Mouse (Mus musculus): Measurements from ENCODE around the gene Ssbp3. TPM values are rescaled to one million over a fixed set of nuclear protein-coding genes. Genes with fewer than 3 reads are reported as not detected.

Ssbp3 gene
- total RNA-seq, 1 experiment: 42.6 TPM

- no peak for DNase-seq (ENCODE audit: low read depth, low spot score)
- Histone ChIP-seq H3K9ac (ENCODE audit: insufficient read depth, low read depth, low read length, poor library complexity, severe bottlenecking) (peak overlapping the region; percentile 70; the same call in 1 of the 2 replicates), H3K4me3 (ENCODE audit: insufficient read depth in 1 of 2, low read depth in 1 of 2, low read length in 2 of 2, poor library complexity in 1 of 2, severe bottlenecking in 1 of 2) (peak overlapping the region; percentile 22 to 26), H3K27ac (ENCODE audit: insufficient read depth, low read depth, low read length, poor library complexity, severe bottlenecking) (peak overlapping the region; percentile 86), H3K36me3 (ENCODE audit: control insufficient read depth, insufficient read depth, low read length, poor library complexity, severe bottlenecking) (no peaks in the 10 kb centered on the region), H3K4me1 (ENCODE audit: control insufficient read depth in 2 of 2, insufficient read depth in 2 of 2, low read length in 2 of 2, poor library complexity in 1 of 2) (peaks cover 28 to 71% of the 10 kb centered on the region in 2 experiments), H3K9me3 (ENCODE audit: control insufficient read depth, insufficient read depth, low read depth, low read length) (no peaks in the 10 kb centered on the region)
- TF ChIP-seq HCFC1 (IDR thresholded peaks at IDR 0.05; ENCODE audit: borderline replicate concordance, insufficient read depth, low read length) (no peak), CHD2 (IDR thresholded peaks at IDR 0.05; ENCODE audit: low read depth, low read length) (no peak), ZNF384 (IDR thresholded peaks at IDR 0.05; ENCODE audit: low read depth, low read length) (no peak), ZC3H11A (IDR thresholded peaks at IDR 0.05; ENCODE audit: borderline replicate concordance, low read depth, low read length) (no peak), MAFK (IDR thresholded peaks at IDR 0.05; ENCODE audit: insufficient read depth, low read depth, low read length) (no peak)
- in situ Hi-C loops (cut with MboI; ENCODE audit: low sequenced_read_pairs in 2 of 2, unreplicated experiment in 2 of 2): no loop called here
These were observed 44.9 kb upstream of the Ssbp3 start for GRCm38 (mm10) chr4:106865415-106866110.

DNA sequence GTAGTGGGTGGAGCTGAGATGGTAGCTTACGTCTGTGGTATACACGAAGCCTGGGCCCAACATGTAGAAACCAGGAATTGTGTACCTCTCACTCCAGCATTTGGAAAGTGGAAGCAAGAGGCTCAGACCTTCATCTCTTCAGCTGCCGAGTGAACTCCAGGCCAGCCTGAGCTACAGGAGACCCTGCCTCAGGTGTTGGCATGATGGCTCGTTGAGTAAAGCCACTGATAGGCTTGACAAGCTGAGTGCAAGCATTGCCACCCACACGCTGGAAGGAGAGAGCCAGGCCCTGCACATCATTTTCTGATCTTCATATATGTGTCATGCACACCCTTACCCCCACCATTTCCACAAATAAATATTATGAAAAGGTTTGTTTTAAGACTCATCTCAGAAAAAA lies 44.1 kb upstream of the Ssbp3 start:
- Histone ChIP-seq H3K4me3 (ENCODE audit: insufficient read depth in 1 of 2, low read depth in 1 of 2, low read length in 2 of 2, poor library complexity in 1 of 2, severe bottlenecking in 1 of 2) (no peak overlapping the region), H3K9me3 (ENCODE audit: control insufficient read depth, insufficient read depth, low read depth, low read length) (no peaks in the 10 kb centered on the region), H3K9ac (ENCODE audit: insufficient read depth, low read depth, low read length, poor library complexity, severe bottlenecking) (peak overlapping the region; percentile 62; the same call in 1 of the 2 replicates), H3K36me3 (ENCODE audit: control insufficient read depth, insufficient read depth, low read length, poor library complexity, severe bottlenecking) (no peaks in the 10 kb centered on the region), H3K27ac (ENCODE audit: insufficient read depth, low read depth, low read length, poor library complexity, severe bottlenecking) (peak overlapping the region; percentile 86; the same call in 1 of the 2 replicates), H3K4me1 (ENCODE audit: control insufficient read depth in 2 of 2, insufficient read depth in 2 of 2, low read length in 2 of 2, poor library complexity in 1 of 2) (peaks cover 31 to 66% of the 10 kb centered on the region in 2 experiments)
- no peak for DNase-seq (ENCODE audit: low read depth, low spot score)
- TF ChIP-seq CHD2 (IDR thresholded peaks at IDR 0.05; ENCODE audit: low read depth, low read length): no peak
- no peak for TF ChIP-seq HCFC1 (IDR thresholded peaks at IDR 0.05; ENCODE audit: borderline replicate concordance, insufficient read depth, low read length)
- TF ChIP-seq MAFK (IDR thresholded peaks at IDR 0.05; ENCODE audit: insufficient read depth, low read depth, low read length): no peak
- TF ChIP-seq ZNF384 (IDR thresholded peaks at IDR 0.05; ENCODE audit: low read depth, low read length): no peak
- no peak for TF ChIP-seq ZC3H11A (IDR thresholded peaks at IDR 0.05; ENCODE audit: borderline replicate concordance, low read depth, low read length)
- in situ Hi-C loops (cut with MboI; ENCODE audit: low sequenced_read_pairs in 2 of 2, unreplicated experiment in 2 of 2): no loop called here

DNA sequence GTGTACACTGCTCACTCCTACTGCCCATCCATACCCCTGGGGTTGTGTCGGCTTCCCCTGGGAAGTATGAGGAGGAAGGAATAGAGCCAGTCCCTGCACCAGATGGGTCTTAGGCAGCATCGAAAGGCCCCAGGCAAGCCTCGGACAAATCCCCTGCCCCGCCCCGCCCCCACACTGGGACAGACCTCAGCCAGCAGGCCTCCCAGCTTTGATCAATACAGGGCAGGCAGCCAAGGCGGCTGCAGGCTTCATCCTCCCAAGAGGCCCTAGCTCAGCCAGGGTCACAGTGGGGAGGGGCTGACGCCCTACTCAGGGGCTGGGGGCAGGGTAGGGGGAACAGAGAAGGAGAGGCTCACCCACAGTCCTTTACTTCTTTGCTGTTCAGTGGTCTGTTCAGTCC lies 43.7 kb upstream of the Ssbp3 start:
- Histone ChIP-seq H3K27ac (ENCODE audit: insufficient read depth, low read depth, low read length, poor library complexity, severe bottlenecking) (peak overlapping the region; percentile 86; the same call in 1 of the 2 replicates), H3K4me1 (ENCODE audit: control insufficient read depth in 2 of 2, insufficient read depth in 2 of 2, low read length in 2 of 2, poor library complexity in 1 of 2) (peaks cover 28 to 62% of the 10 kb centered on the region in 2 experiments), H3K4me3 (ENCODE audit: insufficient read depth in 1 of 2, low read depth in 1 of 2, low read length in 2 of 2, poor library complexity in 1 of 2, severe bottlenecking in 1 of 2) (no peak overlapping the region), H3K9me3 (ENCODE audit: control insufficient read depth, insufficient read depth, low read depth, low read length) (no peaks in the 10 kb centered on the region), H3K36me3 (ENCODE audit: control insufficient read depth, insufficient read depth, low read length, poor library complexity, severe bottlenecking) (no peaks in the 10 kb centered on the region), H3K9ac (ENCODE audit: insufficient read depth, low read depth, low read length, poor library complexity, severe bottlenecking) (no peak overlapping the region; the same call in 1 of the 2 replicates)
- in situ Hi-C loops (cut with MboI; ENCODE audit: low sequenced_read_pairs in 2 of 2, unreplicated experiment in 2 of 2): no loop called here
- no peak for TF ChIP-seq HCFC1 (IDR thresholded peaks at IDR 0.05; ENCODE audit: borderline replicate concordance, insufficient read depth, low read length)
- TF ChIP-seq ZNF384 (IDR thresholded peaks at IDR 0.05; ENCODE audit: low read depth, low read length): no peak
- TF ChIP-seq MAFK (IDR thresholded peaks at IDR 0.05; ENCODE audit: insufficient read depth, low read depth, low read length): no peak
- TF ChIP-seq ZC3H11A (IDR thresholded peaks at IDR 0.05; ENCODE audit: borderline replicate concordance, low read depth, low read length): no peak
- TF ChIP-seq CHD2 (IDR thresholded peaks at IDR 0.05; ENCODE audit: low read depth, low read length): no peak
- DNase-seq (ENCODE audit: low read depth, low spot score): peak; percentile 75

DNA sequence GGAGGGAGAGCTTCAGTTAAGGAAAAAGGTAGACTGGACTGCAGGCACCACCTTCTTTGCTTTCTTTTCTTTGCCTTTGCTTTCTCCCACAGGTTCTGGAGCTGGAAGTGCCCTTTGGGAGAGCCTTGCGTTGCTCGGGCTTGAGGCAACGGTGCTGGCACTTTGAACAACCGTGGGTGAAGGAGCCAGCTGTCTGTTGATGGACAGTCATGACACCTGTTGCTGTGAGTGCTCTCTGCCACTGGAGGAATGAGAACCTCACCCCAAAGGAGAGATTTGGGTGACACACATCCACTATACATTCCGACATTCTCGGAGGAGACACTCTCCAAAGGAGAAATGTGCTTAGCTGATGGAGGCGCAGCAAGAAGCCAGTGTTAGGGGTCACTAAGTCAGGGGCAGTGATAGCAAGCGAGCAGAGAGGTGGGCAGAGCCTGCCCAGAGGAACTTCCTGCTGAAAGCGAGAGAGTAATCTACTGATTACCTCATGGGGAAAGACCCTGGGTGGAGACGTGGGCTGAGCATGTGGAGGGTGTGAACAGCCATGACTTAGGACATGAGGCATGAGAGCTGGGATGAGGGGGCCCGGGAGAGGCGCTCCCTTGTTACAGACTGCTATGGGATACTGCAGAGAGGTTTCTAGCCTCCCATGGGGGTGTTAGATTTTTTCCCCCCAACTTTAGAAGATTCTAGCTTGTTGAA lies 41.6 kb upstream of the Ssbp3 start:
- H3K9ac ChIP-seq (ENCODE audit: insufficient read depth, low read depth, low read length, poor library complexity, severe bottlenecking): peak overlapping the region; percentile 45; the same call in 1 of the 2 replicates
- H3K36me3 ChIP-seq (ENCODE audit: control insufficient read depth, insufficient read depth, low read length, poor library complexity, severe bottlenecking): no peaks in the 10 kb centered on the region
- no peak for DNase-seq (ENCODE audit: low read depth, low spot score)
- no peak overlapping the region for H3K4me3 ChIP-seq (ENCODE audit: insufficient read depth in 1 of 2, low read depth in 1 of 2, low read length in 2 of 2, poor library complexity in 1 of 2, severe bottlenecking in 1 of 2)
- no peaks in the 10 kb centered on the region for H3K9me3 ChIP-seq (ENCODE audit: control insufficient read depth, insufficient read depth, low read depth, low read length)
- TF ChIP-seq MAFK (IDR thresholded peaks at IDR 0.05; ENCODE audit: insufficient read depth, low read depth, low read length) (no peak), ZNF384 (IDR thresholded peaks at IDR 0.05; ENCODE audit: low read depth, low read length) (no peak), CHD2 (IDR thresholded peaks at IDR 0.05; ENCODE audit: low read depth, low read length) (no peak), HCFC1 (IDR thresholded peaks at IDR 0.05; ENCODE audit: borderline replicate concordance, insufficient read depth, low read length) (no peak), ZC3H11A (IDR thresholded peaks at IDR 0.05; ENCODE audit: borderline replicate concordance, low read depth, low read length) (no peak)
- in situ Hi-C loops (cut with MboI; ENCODE audit: low sequenced_read_pairs in 2 of 2, unreplicated experiment in 2 of 2): no loop called here
- H3K4me1 ChIP-seq (ENCODE audit: control insufficient read depth in 2 of 2, insufficient read depth in 2 of 2, low read length in 2 of 2, poor library complexity in 1 of 2): peaks cover 19 to 46% of the 10 kb centered on the region in 2 experiments
- H3K27ac ChIP-seq (ENCODE audit: insufficient read depth, low read depth, low read length, poor library complexity, severe bottlenecking): peak overlapping the region; percentile 54; the same call in 1 of the 2 replicates

Data from ES-E14 (cell line).